Mouse (Mus musculus) mesoderm, embryonic 11.5 days (tissue): ENCODE measurements around the gene Wbp4.
A peak's percentile ranks its signal among the peaks of the same experiment; 100 is the strongest.
"Not testable (repeated sequence)": the region's sequence is repeated elsewhere in the genome, so short reads cannot be mapped to it uniquely, and the experiment has no call there.

Experiments
- DNase-seq: peaks from one replicate; pipeline ENCODE4 v3.0.0-alpha.2; 2012; ENCODE audit warnings: low read depth, low spot score

Wbp4 gene

GRCm38 (mm10) chr14:79481339-79482151 is at the start of gene Wbp4:
Wbp4 (minus strand) TSS chr14:79481520.
- peak; percentile 93 for DNase-seq

GRCm38 (mm10) chr14:79530761-79531160 is 49.4 kb upstream of the Wbp4 start:
- no peak for DNase-seq

GRCm38 (mm10) chr14:79529581-79530554 is 48.5 kb upstream of the Wbp4 start:
- no peak for DNase-seq

GRCm38 (mm10) chr14:79527704-79528103 is 46.4 kb upstream of the Wbp4 start:
- DNase-seq: peak; percentile 11

GRCm38 (mm10) chr14:79526106-79526505 is 44.8 kb upstream of the Wbp4 start:
- DNase-seq: not testable (repeated sequence)

- DNase-seq: no peak
These were observed 41.1 kb upstream of the Wbp4 start for GRCm38 (mm10) chr14:79522387-79522786.

GRCm38 (mm10) chr14:79521471-79522117 is 40.3 kb upstream of the Wbp4 start:
- no peak for DNase-seq

GRCm38 (mm10) chr14:79521056-79521455 is 39.7 kb upstream of the Wbp4 start:
- no peak for DNase-seq

- DNase-seq: no peak
These were observed 39.3 kb upstream of the Wbp4 start for GRCm38 (mm10) chr14:79520612-79521011.

- no peak for DNase-seq
These were observed 38.3 kb upstream of the Wbp4 start for GRCm38 (mm10) chr14:79519663-79519975.

GRCm38 (mm10) chr14:79518761-79519662 is 37.7 kb upstream of the Wbp4 start:
- DNase-seq: no peak

- DNase-seq: no peak
These were observed 36.8 kb upstream of the Wbp4 start for GRCm38 (mm10) chr14:79518123-79518522.

- DNase-seq: no peak
These were observed 35.9 kb upstream of the Wbp4 start for GRCm38 (mm10) chr14:79517185-79517740.

- no peak for DNase-seq
These were observed 35.4 kb upstream of the Wbp4 start for GRCm38 (mm10) chr14:79516751-79517150.

GRCm38 (mm10) chr14:79516243-79516610 is 34.9 kb upstream of the Wbp4 start:
- no peak for DNase-seq

GRCm38 (mm10) chr14:79515511-79516242 is 34.4 kb upstream of the Wbp4 start:
- DNase-seq: no peak

GRCm38 (mm10) chr14:79515100-79515499 is 33.8 kb upstream of the Wbp4 start:
- no peak for DNase-seq

- DNase-seq: no peak
These were observed 32.6 kb upstream of the Wbp4 start for GRCm38 (mm10) chr14:79513951-79514350.

GRCm38 (mm10) chr14:79511521-79511920 is 30.2 kb upstream of the Wbp4 start:
- DNase-seq: no peak
